Mouse (Mus musculus) embryonic fibroblast, embryonic 13.5 days (primary cell): ENCODE measurements around the gene Trim3. TPM values are rescaled to one million over a fixed set of nuclear protein-coding genes. Genes with fewer than 3 reads are reported as not detected.

Experiments used
- H3K27ac ChIP-seq: 2 replicates; pipeline ENCODE4 v1.5.1; 2012; ENCODE audit warnings: low read length, control low read depth, inconsistent platforms; ENCODE audit not compliant: insufficient read depth
- H3K4me1 ChIP-seq: 2 replicates; pipeline ENCODE4 v1.6.1; 2011; ENCODE audit warnings: low read length; ENCODE audit not compliant: control insufficient read depth, insufficient read depth
- H3K4me3 ChIP-seq: 2 replicates; pipeline ENCODE4 v1.5.1; 2011; ENCODE audit warnings: mild to moderate bottlenecking, control low read depth, low read length; ENCODE audit not compliant: insufficient read depth
- CTCF ChIP-seq: IDR thresholded peaks from 2 replicates; pipeline ENCODE4 v1.5.1; 2011; ENCODE audit warnings: mild to moderate bottlenecking, control low read depth, low read length, moderate library complexity, borderline replicate concordance; ENCODE audit not compliant: insufficient read depth
- POLR2A ChIP-seq: IDR thresholded peaks from 2 replicates; pipeline ENCODE4 v1.6.1; 2011; ENCODE audit warnings: low read depth, mild to moderate bottlenecking, control low read depth, low read length, moderate library complexity
- polyA plus RNA-seq: library from polyadenylated mRNA; stranded (reverse); fragments of >200 nt; gene quantifications from 2 replicates; pipeline ENCODE4 v1.2.4, GENCODE M21; 2011; ENCODE audit warnings: low read depth; ENCODE audit not compliant: missing spikeins, insufficient read length

Gene Trim3
- polyA plus RNA-seq, 1 experiment, result 54.7 TPM

DNA sequence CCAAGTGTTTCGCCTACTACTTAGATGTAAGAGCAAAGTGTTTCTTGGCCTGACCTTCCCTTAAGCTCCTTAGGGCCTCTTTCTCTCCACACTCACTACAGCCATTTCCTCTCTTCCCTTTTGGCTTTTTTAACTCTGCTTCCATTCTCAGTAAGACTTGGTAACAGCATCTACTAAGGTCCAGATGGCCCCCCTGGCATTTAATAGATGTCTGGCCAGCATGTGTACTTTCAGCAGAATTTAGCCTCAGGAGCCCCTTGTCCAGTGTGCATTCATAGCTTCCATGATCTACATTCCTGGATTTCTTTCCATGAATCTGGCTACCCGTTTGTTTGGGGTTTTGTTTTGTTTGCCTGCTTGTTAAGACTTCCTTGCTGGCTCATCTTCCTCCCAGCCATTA lies 54.9 kb downstream of the Trim3 start:
- Histone ChIP-seq H3K4me3 (no peak overlapping the region), H3K4me1 (no peaks in the 10 kb centered on the region), H3K27ac (no peak overlapping the region)
- TF ChIP-seq POLR2A (no peak), CTCF (no peak)

- TF ChIP-seq CTCF, result no peak
- TF ChIP-seq POLR2A, result no peak
- Histone ChIP-seq H3K4me3 (no peak overlapping the region), H3K4me1 (no peaks in the 10 kb centered on the region), H3K27ac (no peak overlapping the region)
Measured at GRCm38 (mm10) chr7:105577377-105577871, 55.9 kb downstream of the Trim3 start.

- no peak overlapping the region for H3K4me3 ChIP-seq
- no peak for TF ChIP-seq POLR2A
- TF ChIP-seq CTCF, result no peak
- H3K4me1 ChIP-seq, result no peaks in the 10 kb centered on the region
- no peak overlapping the region for H3K27ac ChIP-seq
Measured at GRCm38 (mm10) chr7:105576166-105576748, 57.1 kb downstream of the Trim3 start.

DNA sequence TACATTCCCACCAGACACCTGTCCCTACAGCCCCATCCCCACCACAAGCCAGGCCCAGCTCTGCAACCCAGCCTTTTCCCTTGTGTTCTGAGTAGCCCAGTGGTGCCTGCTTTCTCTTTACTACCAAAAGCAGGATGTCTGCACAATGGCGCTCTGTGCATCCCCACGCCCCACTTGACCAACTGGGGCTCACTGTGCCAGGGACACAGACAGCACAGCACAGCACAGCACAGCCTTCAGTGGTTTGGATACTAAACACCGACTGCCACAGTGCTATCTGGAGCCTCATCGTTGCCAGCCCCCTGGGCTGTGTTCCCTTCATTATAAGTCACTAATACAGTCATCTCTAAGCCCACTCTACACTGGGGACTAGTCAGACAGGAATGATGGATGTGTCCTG lies 58.8 kb downstream of the Trim3 start:
- Histone ChIP-seq H3K27ac (no peak overlapping the region), H3K4me1 (no peaks in the 10 kb centered on the region), H3K4me3 (no peak overlapping the region)
- no peak for TF ChIP-seq POLR2A
- no peak for TF ChIP-seq CTCF

- TF ChIP-seq POLR2A, result no peak
- no peak for TF ChIP-seq CTCF
- Histone ChIP-seq H3K4me3 (no peak overlapping the region), H3K27ac (no peak overlapping the region), H3K4me1 (peaks cover 3% of the 10 kb centered on the region)
Measured at GRCm38 (mm10) chr7:105572949-105573348, 60.4 kb downstream of the Trim3 start.

DNA sequence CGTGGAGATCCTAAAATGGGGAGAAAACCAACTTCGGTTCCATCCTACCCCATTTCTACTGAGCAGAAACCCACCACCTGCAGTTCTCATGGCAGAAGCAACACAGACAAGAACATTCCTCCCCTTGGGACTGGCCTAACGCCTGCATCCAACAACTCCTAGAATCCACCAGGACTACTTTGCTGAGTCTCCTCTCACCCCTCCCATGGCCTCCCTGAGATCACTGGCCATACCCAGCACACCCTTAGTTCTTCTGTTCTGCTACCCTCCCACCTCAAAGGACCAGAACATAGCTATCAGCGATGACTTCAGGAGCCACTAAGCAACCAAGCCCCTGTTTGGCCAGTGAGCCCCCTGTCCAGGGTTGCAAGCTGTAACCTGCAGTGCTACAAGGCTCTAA lies 62.6 kb downstream of the Trim3 start:
- H3K27ac ChIP-seq, result no peak overlapping the region
- H3K4me3 ChIP-seq, result no peak overlapping the region
- peaks cover 3% of the 10 kb centered on the region for H3K4me1 ChIP-seq
- TF ChIP-seq CTCF (no peak), POLR2A (no peak)

- no peak for TF ChIP-seq CTCF
- TF ChIP-seq POLR2A, result no peak
- no peak overlapping the region for H3K27ac ChIP-seq
- peaks cover 3% of the 10 kb centered on the region for H3K4me1 ChIP-seq
- no peak overlapping the region for H3K4me3 ChIP-seq
Measured at GRCm38 (mm10) chr7:105569512-105570496, 63.6 kb downstream of the Trim3 start.

GRCm38 (mm10) chr7:105568988-105569471 lies 64.3 kb downstream of the Trim3 start:
- H3K27ac ChIP-seq, result no peak overlapping the region
- peaks cover 3% of the 10 kb centered on the region for H3K4me1 ChIP-seq
- no peak for TF ChIP-seq CTCF
- TF ChIP-seq POLR2A, result no peak
- H3K4me3 ChIP-seq, result no peak overlapping the region

DNA sequence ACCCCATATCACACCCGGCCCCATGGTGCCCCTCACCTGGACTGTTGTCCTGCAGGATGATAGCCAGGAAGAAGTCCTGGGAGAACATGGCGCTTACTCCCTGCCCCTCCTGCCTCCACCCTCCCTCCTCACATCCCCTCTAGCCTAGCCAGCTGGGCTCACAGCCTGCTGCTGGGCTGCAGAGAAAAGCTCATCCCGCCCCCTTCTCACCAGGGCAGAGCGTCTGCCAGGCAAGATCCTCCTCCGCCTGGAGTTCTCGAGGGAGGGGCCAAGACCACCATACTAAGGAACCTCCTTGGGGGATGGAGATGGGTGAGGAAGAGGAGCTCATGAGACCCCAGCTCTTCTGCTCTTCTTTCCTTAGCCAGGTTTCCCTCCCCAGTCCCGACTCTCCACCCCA lies 64.8 kb downstream of the Trim3 start:
- Histone ChIP-seq H3K27ac (no peak overlapping the region), H3K4me1 (peaks cover 3% of the 10 kb centered on the region), H3K4me3 (no peak overlapping the region)
- TF ChIP-seq CTCF, result no peak
- no peak for TF ChIP-seq POLR2A
